Mouse (Mus musculus) hindbrain, embryonic 11.5 days (tissue): ENCODE data around the gene Stard13. TPM values are rescaled to one million over a fixed set of nuclear protein-coding genes. Genes with fewer than 3 reads are reported as not detected.

ENCODE experiments used
- ATAC-seq: fragments of 200-750 bp; cut with Nextera tagmentation; 2 replicates; pipeline ENCODE4 v1.8.0; 2017; ENCODE audit warnings: mild to moderate bottlenecking, moderate TSS enrichment, moderate library complexity; ENCODE audit not compliant: low FRiP score
- DNase-seq: peaks from one replicate; pipeline ENCODE4 v3.0.0-alpha.2; 2015; ENCODE audit warnings: low spot score
- H3K27ac ChIP-seq: fragments of 300-500 bp; sonication (generic); 2 replicates; pipeline ENCODE4 v1.5.1; 2014; ENCODE audit warnings: mild to moderate bottlenecking, low read depth, low read length
- H3K27me3 ChIP-seq: fragments of 300-500 bp; sonication (generic); 2 replicates; pipeline ENCODE4 v1.6.1; 2014; ENCODE audit warnings: mild to moderate bottlenecking, low read length, moderate library complexity, mixed read lengths; ENCODE audit not compliant: control insufficient read depth, insufficient read depth
- H3K36me3 ChIP-seq: fragments of 300-500 bp; sonication (generic); 2 replicates; pipeline ENCODE4 v1.6.1; 2014; ENCODE audit warnings: mild to moderate bottlenecking, low read length, moderate library complexity, mixed read lengths; ENCODE audit not compliant: control insufficient read depth, insufficient read depth
- H3K4me1 ChIP-seq: fragments of 300-500 bp; sonication (generic); replicated peaks from 2 replicates; pipeline ENCODE4 v1.6.1; 2014; ENCODE audit warnings: low read length, mixed read lengths; ENCODE audit not compliant: control insufficient read depth, insufficient read depth
- H3K4me2 ChIP-seq: fragments of 300-500 bp; sonication (generic); replicated peaks from 2 replicates; pipeline ENCODE4 v1.6.1; 2014; ENCODE audit warnings: mild to moderate bottlenecking, low read depth, low read length
- H3K4me3 ChIP-seq: fragments of 300-500 bp; sonication (generic); 2 replicates; pipeline ENCODE4 v1.5.1; 2014; ENCODE audit warnings: low read depth, low read length
- H3K9ac ChIP-seq: fragments of 300-500 bp; sonication (generic); 2 replicates; pipeline ENCODE4 v1.6.1; 2014; ENCODE audit warnings: low read depth, low read length
- H3K9me3 ChIP-seq: fragments of 300-500 bp; sonication (generic); 2 replicates; pipeline ENCODE4 v1.6.1; 2016; ENCODE audit warnings: low read length; ENCODE audit not compliant: control insufficient read depth
- WGBS: fragments of 180-500 bp; shearing (Covaris S2); extraction: QIAGEN DNeasy Blood & Tissue Kit; methylation state at CpG from one replicate; pipeline ENCODE4 v1.1.7; 2014; 5-methylcytosine and 5-hydroxymethylcytosine counted together
- polyA plus RNA-seq: library from polyadenylated mRNA; unstranded; fragments of >200 nt; fragmentation: Nextera tagmentation; extraction: Ambion mirVana; gene quantifications from 2 replicates; pipeline ENCODE4 v1.2.1, GENCODE M21; 2014

Gene Stard13
- polyA plus RNA-seq, 1 experiment from 2014 or later, result 4.3 TPM

GRCm38 (mm10) chr5:151135078-151135826 is 98.4 kb downstream of the Stard13 start:
- no peak overlapping the region for H3K9ac ChIP-seq
- no peaks in the 10 kb centered on the region for H3K4me1 ChIP-seq
- H3K9me3 ChIP-seq, result no peaks in the 10 kb centered on the region
- 84% methylated on average over 8 of the region's 8 CpGs for WGBS
- no peak overlapping the region; the same call in 1 of the 2 replicates for H3K27ac ChIP-seq
- H3K36me3 ChIP-seq, result no peaks in the 10 kb centered on the region
- no peak for DNase-seq
- no peak overlapping the region for H3K4me2 ChIP-seq
- H3K4me3 ChIP-seq, result no peak overlapping the region
- no peaks in the 10 kb centered on the region for H3K27me3 ChIP-seq
- no peak for ATAC-seq

GRCm38 (mm10) chr5:151134202-151134601 is 99.4 kb downstream of the Stard13 start:
- Histone ChIP-seq H3K27me3 (no peaks in the 10 kb centered on the region), H3K4me1 (no peaks in the 10 kb centered on the region), H3K9ac (no peak overlapping the region), H3K9me3 (no peaks in the 10 kb centered on the region), H3K4me2 (no peak overlapping the region), H3K36me3 (no peaks in the 10 kb centered on the region), H3K4me3 (no peak overlapping the region), H3K27ac (no peak overlapping the region)
- ATAC-seq, result no peak
- 95% methylated on average over 4 of the region's 4 CpGs for WGBS
- DNase-seq, result no peak

- no peak overlapping the region for H3K27ac ChIP-seq
- DNase-seq (no peak), ATAC-seq (no peak)
- WGBS, result 90% methylated on average over 14 of the region's 14 CpGs
- H3K4me1 ChIP-seq, result no peaks in the 10 kb centered on the region
- no peak overlapping the region for H3K4me3 ChIP-seq
- H3K9me3 ChIP-seq, result no peaks in the 10 kb centered on the region
- H3K4me2 ChIP-seq, result no peak overlapping the region
- H3K36me3 ChIP-seq, result no peaks in the 10 kb centered on the region
- no peak overlapping the region for H3K9ac ChIP-seq
- H3K27me3 ChIP-seq, result no peaks in the 10 kb centered on the region
Observed at GRCm38 (mm10) chr5:151133744-151134143, 99.9 kb downstream of the Stard13 start.

- Histone ChIP-seq H3K27me3 (no peaks in the 10 kb centered on the region), H3K36me3 (no peaks in the 10 kb centered on the region), H3K9me3 (no peaks in the 10 kb centered on the region), H3K9ac (no peak overlapping the region), H3K27ac (no peak overlapping the region), H3K4me2 (no peak overlapping the region), H3K4me3 (no peak overlapping the region), H3K4me1 (no peaks in the 10 kb centered on the region)
- DNase-seq (no peak), ATAC-seq (no peak)
- 82% methylated on average over 2 of the region's 2 CpGs for WGBS
Observed at GRCm38 (mm10) chr5:151129762-151130161, 103.9 kb downstream of the Stard13 start.

GRCm38 (mm10) chr5:151127298-151127717 is 106.3 kb downstream of the Stard13 start:
- DNase-seq (no peak), ATAC-seq (no peak)
- Histone ChIP-seq H3K4me3 (no peak overlapping the region), H3K9me3 (no peaks in the 10 kb centered on the region), H3K4me2 (no peak overlapping the region), H3K9ac (no peak overlapping the region), H3K27ac (no peak overlapping the region), H3K36me3 (no peaks in the 10 kb centered on the region), H3K27me3 (no peaks in the 10 kb centered on the region), H3K4me1 (no peaks in the 10 kb centered on the region)
- WGBS, result 62% methylated on average over 6 of the region's 6 CpGs

- H3K27me3 ChIP-seq, result no peaks in the 10 kb centered on the region
- ATAC-seq (no peak), DNase-seq (no peak)
- H3K27ac ChIP-seq, result no peak overlapping the region
- WGBS, result 83% methylated on average over 10 of the region's 10 CpGs
- no peak overlapping the region for H3K4me3 ChIP-seq
- no peaks in the 10 kb centered on the region for H3K36me3 ChIP-seq
- no peak overlapping the region for H3K4me2 ChIP-seq
- H3K4me1 ChIP-seq, result no peaks in the 10 kb centered on the region
- H3K9ac ChIP-seq, result no peak overlapping the region
- H3K9me3 ChIP-seq, result no peaks in the 10 kb centered on the region
Observed at GRCm38 (mm10) chr5:151126608-151127005, 107.0 kb downstream of the Stard13 start.

GRCm38 (mm10) chr5:151125985-151126607 is 107.5 kb downstream of the Stard13 start:
- Histone ChIP-seq H3K4me1 (no peaks in the 10 kb centered on the region), H3K27ac (no peak overlapping the region), H3K4me3 (no peak overlapping the region), H3K9ac (no peak overlapping the region), H3K27me3 (no peaks in the 10 kb centered on the region), H3K9me3 (no peaks in the 10 kb centered on the region), H3K36me3 (no peaks in the 10 kb centered on the region), H3K4me2 (no peak overlapping the region)
- ATAC-seq (no peak), DNase-seq (no peak)
- 65% methylated on average over 6 of the region's 6 CpGs for WGBS

- no peak for ATAC-seq
- no peak for DNase-seq
- H3K4me1 ChIP-seq, result no peaks in the 10 kb centered on the region
- 83% methylated on average over 2 of the region's 2 CpGs for WGBS
- no peak overlapping the region for H3K9ac ChIP-seq
- H3K4me2 ChIP-seq, result no peak overlapping the region
- H3K9me3 ChIP-seq, result no peaks in the 10 kb centered on the region
- no peaks in the 10 kb centered on the region for H3K36me3 ChIP-seq
- no peak overlapping the region for H3K4me3 ChIP-seq
- H3K27me3 ChIP-seq, result no peaks in the 10 kb centered on the region
- no peak overlapping the region for H3K27ac ChIP-seq
Observed at GRCm38 (mm10) chr5:151117846-151118245, 115.8 kb downstream of the Stard13 start.
